Mouse (Mus musculus) natural killer cell, adult 2 months (primary cell): ENCODE data around the gene Nprl3.
"Not testable (repeated sequence)": the region's sequence is repeated elsewhere in the genome, so short reads cannot be mapped to it uniquely, and the experiment has no call there.

Source experiments
- DNase-seq, 2 experiments: peaks; one replicate each; pipeline ENCODE4 v3.0.0; 2022; ENCODE audit warnings: low spot score in 2 of 2

Gene Nprl3

DNA sequence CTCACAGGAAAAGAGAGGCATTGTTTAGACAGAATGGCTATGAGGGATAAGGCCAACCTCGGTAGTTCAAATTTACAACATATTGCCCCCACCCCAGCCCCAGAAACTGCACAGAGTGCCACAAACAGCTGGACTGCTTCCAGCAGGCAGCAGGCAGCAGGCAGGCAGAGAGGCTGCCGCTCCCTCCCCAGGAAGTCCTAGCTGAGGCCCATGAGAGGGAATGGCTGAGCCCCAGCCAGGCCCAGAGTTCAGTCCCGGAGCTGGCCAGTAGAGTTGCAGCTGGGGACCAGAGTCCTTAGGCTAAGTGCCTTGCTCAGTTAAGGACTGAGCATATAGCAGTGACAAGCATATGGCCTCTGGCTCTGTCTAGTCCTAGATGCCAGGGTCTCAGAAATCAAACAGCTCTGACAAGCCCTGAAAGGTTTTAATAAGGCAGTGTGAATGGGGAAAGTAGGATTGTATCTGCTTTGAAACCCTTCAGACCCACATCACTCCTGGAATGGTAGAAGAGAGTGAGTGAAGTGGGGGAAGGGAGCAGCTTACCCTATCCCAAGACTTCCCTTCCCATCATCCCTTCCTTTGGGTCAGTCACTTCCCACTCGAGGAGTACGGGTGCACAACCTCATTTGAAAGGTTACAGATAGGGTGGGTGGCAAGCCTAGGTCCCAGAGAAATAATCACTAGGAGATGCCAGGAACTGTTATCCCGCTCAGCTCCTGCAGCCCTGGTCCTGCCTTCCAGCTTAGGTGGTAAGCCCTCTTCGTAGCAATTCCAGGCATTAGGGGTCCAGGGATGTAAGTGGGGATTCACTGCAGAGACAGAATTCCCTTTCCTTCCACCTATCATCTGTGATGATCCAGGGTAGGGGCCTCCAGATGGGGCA, 42.0 kb downstream of the Nprl3 start:
- DNase-seq: no peak

DNA sequence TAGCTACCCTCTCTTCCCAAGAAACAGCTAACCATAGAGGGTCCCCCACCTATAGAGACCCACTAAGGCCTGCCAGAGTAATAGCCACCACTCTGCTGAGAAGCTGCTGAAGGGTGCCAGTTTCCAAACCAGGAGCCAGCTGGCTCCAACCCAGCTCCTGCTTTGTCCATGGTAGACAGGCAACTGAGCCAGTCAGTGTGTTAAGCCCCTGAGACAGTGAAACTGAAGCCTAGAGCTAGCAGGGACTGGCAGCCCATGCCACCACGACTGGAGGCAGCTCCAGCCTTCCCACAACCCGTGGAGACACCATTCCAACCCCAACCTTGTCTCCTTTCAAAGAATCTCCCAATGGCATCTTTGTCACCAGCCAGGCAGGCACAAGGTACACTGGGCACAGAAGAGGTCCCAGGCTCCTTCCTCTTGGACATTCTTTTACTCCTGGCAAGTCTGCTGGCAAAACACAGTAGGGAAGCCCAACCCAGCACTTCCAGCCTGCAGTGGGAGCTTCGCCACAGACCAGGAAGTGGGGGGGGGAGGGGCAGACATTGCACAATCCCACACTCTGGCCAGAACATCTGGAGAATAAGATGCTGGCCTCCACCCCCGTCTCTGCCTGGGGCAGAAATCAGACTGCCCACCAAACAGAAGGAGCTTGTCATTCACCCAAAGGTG, 42.9 kb downstream of the Nprl3 start:
- DNase-seq: no peak

DNA sequence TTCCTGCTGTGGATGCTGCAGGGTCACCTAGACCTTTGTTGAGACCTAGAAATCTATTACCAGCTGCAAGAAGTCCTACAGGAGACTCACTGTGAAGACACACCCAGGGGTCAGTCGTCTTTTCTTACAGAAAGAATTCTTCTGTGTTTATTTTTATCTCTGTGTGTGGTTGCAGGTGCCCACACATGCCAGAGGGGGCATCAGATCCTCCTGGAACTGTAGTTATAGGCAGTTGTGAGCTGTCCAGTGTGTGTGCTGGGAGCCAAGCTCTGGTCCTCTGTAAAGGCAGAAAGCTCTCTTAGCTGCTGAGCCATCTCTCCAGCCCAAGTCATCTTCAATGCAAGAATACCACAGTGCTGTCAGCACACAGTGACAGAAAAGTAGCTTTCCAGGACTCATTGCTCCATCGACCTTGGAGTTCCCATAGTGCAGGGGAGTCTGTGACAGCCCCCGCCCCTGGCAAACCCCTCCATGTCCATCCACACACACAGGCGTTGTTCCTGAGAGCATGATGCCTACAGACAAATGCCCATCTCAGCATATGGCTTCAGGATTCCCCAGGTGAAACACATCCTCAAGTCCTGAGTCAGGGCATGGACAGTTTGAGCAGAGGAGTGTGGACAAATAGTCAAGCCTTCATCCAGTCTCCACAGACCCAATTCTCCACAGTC, 44.1 kb downstream of the Nprl3 start:
- DNase-seq: no peak

DNA sequence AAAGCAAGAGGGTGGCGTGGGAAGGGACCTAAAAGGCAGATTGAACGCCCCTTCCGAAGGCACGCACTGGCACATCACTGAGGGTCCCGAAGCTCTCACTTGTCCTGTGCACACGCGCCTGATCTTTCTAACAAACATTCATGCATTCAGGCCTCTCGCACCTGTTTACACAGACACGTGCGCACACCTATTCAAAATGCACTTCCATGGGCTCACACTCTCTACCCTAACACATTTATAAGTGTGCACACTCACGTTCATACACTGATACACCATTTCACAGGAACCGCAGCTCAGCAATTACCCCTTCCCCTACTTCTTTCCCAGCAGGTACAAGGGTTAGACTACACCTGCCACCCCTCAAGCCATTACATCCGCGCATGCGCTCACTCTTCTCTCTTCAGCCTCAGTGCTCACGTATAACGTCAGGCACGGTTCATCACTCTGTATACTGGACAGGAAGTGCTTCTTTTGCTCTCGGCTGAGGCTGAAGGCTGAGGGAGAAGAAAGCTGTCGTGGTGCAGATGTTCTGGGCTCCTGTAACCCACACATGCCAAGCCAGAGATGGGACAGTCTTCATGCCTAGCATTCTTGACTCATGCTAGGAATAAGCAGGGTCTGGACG, 44.8 kb downstream of the Nprl3 start:
- DNase-seq: peak; percentile 45 to 52

DNA sequence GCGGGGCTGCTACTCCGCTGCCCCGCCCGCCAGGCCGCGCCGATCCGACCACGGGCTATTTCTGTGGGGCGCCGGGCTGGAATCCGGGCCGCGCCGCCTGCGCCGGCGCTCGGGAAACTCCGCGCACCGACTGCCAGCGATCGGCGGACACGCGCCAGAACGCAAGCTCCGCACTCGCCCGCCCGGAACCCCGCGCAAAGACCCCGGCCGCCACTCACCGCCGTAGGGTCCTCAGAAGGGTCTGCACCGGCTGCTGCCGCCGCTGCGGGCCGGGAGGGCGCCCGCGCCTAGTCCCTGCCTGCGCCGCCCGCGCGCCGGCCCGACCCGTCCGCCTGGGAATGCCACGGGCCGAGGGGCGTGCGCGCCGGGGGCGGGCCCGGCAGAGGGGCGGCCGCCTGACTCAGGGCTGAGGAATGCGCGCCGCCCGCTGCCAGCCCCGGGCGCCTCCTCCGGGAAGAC, 45.5 kb downstream of the Nprl3 start, which contains the start of gene Rhbdf1:
TSS of gene Rhbdf1 (minus strand) at position 350 of the 459 bp plus-strand sequence.
- no peak for DNase-seq

DNA sequence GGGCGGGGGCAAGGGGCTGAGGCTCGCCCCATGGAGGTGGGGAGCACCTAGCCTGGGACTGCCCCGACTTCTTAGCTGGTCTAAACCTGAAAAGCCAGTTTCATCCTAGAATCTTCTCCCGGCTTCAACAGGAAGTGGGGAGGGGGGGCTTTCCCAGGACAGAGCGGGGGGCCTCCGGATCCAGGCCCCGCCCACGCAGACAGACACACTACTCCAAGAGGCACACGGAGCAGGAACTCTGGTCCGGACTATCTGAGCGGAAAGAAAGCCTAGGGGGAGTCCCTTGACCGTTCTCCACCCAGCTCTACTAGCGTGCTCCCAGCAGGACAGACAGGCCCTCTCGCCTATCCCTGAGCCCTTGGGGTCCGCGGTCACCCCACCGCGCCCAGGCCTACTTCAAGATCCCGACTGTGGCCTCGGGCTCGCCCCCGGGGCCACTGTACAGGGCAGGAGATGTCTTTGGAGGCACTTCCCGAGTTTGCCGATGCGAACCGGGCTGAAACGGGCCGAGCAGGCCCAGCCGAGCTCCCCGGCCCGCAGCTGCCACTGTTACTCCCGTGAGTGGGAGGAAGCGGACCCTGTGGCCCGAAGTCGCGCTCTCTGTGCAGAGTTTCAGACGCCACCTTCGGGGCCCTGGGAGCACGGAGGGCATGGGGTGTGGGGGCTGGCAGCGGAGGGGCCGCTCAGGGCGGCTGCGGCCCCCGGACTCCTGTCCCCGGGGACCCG, 46.1 kb downstream of the Nprl3 start:
- DNase-seq: peak in 1 of 2 experiments; percentile 17

DNA sequence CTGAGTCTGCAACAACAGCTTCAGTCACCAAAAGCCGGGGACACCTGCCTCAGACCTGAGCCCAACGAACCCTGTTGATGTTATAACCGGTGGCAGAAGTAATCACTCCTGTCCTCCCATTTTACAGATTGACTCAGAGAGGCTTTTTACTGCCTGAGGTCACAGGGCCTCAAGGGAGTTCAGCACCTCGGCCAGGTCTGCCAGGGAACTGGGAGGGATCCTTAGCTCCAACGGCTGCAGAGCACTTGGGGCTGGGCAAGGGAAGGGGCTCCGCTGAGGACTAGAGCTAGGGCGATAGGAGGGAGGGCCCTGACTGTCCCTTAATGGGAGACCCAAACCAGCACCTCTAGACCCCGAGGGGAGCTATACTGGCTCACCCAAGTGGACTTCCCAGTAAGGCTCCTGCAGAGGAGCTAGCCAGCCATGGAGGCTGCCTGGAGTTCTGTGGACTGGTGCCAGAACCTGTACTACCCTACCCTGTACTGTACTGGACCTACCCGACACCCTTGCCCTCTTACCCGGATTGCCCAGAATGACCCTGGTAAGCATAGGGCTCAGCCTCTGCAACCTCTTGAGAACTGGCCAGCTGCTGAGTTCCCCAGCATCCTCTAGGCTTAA, 46.8 kb downstream of the Nprl3 start:
- no peak for DNase-seq

DNA sequence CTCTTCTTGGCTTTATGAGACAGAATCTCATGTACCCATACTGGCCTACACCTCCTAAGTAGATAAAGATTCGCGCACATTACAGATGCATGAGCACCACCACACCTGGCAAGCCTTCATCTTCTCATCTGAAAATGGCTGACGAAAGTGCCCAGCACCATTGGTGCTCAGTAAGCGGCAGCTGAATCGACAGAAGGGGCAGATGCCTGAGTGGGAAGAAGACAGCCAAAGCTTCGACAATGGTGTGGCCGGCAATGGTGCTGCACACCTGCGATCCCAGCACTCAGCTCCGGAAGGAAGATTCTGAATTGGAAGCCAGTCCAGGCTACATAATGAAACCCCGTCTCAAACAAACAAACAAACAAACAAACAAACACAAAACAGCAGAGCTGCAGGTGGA, 48.2 kb downstream of the Nprl3 start:
- no peak for DNase-seq

DNA sequence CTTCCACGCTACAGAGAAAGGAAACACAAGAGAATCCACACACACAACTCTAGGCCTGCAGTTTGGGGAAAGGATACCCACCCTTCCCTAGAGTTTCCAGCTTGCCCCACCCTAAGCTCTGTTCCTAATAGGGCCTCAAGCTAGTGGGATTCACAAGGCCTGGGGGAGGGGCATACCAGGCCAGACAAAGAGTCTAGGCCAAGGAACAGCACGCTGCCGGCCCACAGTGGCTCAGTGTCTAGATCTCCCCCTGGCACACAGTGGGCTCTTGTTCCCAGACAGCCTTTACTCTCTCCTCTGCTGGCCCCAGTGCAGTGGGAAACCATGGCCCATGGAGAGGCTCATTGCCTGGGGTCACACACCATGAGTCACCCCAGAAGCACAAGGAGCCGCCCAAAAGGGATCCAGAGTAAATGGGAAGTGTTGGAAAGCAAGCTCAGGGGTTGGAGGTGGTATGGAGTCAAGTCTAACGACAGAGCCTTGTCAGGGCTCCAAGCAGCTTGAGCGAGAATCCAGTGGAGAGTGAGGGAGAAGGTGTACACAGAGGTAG, 48.9 kb downstream of the Nprl3 start:
- no peak for DNase-seq

DNA sequence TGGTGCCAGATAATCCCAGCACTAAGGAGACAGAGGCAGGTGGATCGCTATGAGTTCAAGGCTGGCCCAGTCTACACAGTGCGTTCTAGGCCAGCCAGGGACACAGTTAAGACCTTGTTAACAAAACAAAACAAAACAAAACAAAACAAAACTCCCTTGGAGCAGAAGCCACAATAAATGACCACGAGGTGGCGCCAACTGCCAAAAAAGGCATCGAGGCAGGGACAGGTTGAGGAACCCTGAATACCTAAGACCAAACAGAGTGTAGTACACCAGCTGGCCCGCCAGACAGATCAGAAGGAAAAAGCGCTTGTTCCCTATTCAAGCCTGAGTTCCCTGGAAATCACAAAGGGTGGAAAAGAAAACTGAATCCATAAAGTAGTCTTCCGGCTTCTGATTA, 50.7 kb downstream of the Nprl3 start:
- DNase-seq: peak; percentile 55 to 73

DNA sequence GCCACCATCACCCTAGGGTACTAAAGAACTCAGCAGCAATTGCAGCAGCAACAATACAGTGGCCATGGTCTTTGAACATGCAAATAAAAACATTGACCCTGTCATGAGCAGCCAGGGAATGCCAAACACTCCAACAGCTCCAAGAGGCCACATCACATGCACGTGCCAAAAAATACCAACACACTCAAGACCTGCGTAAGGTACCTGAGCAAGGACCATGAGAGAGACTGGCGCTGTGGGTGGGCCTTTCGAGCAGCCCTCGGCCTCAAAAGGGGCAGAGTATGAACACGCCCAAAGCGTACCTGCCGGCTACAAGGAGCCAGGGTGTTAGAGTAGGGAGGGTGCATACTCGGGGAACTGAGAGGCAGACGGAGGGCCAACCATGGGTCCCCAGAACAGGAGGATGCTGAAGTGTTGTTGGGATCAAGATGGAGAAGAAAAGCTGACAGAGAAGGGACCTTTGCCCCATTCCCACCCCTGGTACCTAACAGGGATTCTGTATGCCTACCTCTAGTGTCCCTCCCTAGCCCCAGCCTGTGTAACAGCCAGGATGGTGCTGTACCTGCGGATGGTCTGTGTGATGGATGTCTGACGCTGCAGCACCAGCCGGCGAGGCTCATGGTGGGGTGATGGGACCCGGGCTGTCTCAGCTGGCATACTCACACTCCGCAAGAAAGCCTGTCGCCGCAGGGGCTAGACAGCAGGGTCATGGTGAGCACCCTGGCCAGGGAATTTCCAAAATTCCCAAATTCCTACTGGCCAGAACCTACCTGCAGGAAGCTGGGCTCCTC, 51.9 kb downstream of the Nprl3 start:
- DNase-seq: no peak

DNA sequence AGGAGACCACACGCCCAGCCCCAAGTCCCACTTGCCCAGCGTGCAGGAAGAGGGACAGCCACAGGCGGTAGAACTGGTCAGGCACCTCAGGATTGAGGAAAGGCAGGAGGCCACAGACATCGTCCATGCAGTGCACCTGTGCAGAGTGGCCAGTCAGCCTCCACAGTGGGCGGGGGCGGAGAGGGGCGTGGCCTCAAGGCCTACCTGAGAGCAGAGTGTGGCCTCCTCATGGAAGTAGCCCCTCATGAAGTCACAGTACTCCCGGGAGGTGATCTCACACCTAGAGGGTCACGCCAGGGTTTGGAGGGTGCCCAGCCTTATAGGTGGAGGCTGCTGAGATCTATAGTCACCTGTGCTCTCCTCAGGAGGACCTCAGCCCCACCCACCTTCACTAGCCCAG, 56.9 kb downstream of the Nprl3 start:
- no peak for DNase-seq

DNA sequence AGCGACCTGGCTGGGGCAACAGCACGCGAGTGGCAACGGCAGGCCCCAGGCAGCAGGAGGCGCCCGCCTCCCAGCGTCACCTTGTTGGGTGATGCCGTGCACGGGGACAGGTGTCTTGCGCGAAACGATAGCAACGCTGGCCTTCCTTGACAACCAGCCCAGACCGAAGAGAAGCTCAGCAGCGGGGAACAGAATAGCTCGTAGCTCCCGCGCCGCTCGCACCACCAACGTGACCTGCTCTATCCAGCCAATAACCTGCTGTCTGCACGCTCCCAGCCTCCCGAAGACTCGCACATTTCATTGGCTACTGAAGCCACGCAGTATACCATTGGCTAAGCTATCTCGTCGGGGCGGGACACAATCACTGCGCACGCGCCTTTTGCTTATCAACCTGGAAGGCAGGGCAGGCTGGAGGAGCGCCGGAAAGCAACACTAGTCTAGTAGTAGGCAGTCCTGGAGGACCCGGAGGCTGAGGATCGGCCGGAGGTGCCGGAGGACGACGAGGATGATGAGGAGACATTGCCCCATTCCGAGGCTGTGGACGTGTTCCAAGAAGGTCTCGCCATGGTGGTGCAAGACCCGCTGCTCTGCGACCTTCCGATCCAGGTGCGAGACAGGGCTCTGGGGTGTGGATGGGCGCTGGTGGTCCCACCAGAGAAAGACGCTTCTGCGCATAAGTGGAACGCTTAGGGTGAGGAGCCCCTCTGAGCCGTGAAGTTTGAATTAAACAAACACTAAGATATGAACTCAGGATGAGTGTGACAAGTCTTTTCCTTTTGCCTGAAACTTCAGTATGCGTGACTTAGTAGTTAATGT, 62.2 kb downstream of the Nprl3 start, which contains the start of gene Snrnp25:
TSS of gene Snrnp25 (plus strand) at position 358 of the 816 bp plus-strand sequence.
- peak; percentile 93 to 94 for DNase-seq

DNA sequence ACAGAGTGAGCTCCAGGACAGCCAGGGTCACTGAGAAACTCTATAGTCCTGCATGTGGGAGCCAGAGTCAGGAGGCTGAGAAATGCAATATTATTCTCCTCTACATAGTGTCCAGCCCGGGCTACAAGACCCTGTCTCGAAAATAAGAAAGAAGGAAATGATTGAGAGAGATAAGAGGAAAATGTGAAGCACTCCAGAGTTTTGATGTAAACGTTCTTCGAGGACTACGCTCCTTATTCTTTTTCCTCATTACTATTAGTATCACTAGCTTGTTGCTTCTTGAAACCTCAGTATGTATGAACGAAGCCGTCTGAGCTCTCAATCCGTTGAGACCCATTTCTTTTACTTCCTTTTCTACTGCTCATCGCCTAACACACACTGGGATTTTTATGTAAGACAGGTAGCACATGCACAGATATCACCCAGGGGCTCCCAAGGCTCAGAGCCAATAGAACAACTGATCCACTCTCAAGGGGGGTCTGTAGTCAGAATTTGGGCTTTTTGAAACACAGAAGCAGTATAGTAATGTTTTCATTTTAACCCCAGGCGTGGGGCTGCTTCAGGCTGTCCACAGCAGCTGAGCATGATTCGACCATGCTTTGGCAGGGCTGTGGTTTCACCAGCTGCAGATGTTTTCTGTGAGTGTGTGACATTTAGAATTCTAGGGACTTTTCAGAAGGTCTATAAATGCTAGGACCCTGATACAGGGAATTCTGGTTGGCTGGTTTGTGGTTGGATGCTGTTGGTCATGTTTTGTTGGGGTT, 65.4 kb downstream of the Nprl3 start:
- DNase-seq: no peak

DNA sequence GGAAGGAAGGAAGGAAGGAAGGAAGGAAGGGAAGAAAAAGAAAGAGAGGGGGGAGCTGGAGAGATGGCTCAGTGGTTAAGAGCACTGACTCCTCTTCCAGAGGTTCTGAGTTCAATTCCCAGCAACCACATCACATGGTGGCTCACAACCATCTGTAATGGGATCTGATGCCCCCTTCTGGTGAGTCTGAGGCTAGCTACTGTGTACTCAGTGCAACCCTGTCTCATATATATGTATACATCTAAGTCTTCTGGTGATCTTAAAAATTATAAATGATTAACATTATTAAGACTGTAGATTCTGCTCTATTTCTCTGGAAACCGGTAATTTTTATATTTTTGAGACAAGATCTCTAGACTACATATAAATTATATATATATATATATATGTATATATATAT, 66.5 kb downstream of the Nprl3 start:
- not testable (repeated sequence) for DNase-seq

DNA sequence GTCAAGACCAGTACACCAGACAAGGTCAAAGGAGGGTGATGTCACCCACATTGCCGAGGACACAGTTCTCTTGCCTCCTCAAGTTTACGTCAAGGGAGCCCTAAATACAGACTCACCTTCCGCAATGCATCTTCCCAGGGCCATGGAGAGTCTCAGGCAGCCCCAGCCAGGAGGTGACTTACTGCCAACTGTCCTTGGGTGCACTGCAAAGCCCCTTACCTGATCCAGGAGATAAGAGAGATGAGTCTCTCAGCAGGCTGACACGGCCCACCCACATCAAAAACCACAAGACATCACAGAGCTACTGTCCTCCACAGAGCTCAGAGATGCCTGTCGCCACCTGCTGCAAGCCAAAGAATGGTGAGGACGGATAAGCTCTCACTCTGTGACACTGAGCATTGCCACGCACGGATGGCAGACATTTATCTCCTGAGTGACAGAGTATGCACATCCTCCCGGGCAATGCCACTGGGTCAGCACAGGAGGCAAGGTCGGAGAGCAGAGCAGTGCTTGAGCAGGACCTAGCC, 67.4 kb downstream of the Nprl3 start, which contains the start of gene Il9r:
TSS of gene Il9r (minus strand) at position 205 of the 527 bp plus-strand sequence.
- DNase-seq: no peak

DNA sequence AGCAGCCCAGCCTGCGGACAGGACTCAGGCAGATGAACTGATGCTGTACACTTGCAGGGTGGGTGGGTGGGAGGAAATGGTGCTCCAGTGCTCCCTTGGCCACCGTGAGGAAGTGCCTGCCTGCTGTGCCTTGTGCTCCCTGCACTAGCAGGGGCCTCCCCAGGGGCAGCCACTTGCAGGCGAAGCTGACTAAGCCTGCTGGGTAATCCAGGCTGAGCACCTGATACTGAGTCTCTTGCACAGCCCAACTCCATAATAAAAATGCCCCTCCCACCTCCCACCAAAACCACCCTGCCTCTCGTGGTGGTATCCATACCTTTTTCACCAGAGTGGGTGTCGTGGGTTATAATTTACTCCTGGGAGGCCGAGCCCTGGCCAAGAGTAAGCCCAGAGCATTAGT, 68.3 kb downstream of the Nprl3 start:
- DNase-seq: no peak
